Mouse (Mus musculus) spleen, adult 2 months (tissue): Measurements from ENCODE around the gene Cep19. TPM values are rescaled to one million over a fixed set of nuclear protein-coding genes. Genes with fewer than 3 reads are reported as not detected.
A peak's percentile ranks its signal among the peaks of the same experiment; 100 is the strongest.
"Not testable (repeated sequence)": the region's sequence is repeated elsewhere in the genome, so short reads cannot be mapped to it uniquely, and the experiment has no call there.

Source experiments
- DNase-seq, 2 experiments: peaks; one replicate each; pipeline versions ENCODE4 v3.0.0 to v3.0.0-alpha.2; 2012 to 2021; ENCODE audit warnings: low spot score in 2 of 2, low read depth in 1 of 2
- H3K27ac ChIP-seq: fragments of 200-500 bp; 2 replicates; pipeline ENCODE4 v1.5.1; 2012; ENCODE audit warnings: low read length, inconsistent platforms; ENCODE audit not compliant: insufficient read depth
- H3K27me3 ChIP-seq: fragments of 200-500 bp; 2 replicates; pipeline ENCODE4 v1.6.1; 2012; ENCODE audit warnings: mild to moderate bottlenecking, moderate library complexity, low read length, inconsistent platforms; ENCODE audit not compliant: control insufficient read depth, insufficient read depth
- H3K36me3 ChIP-seq: fragments of 200-500 bp; 2 replicates; pipeline ENCODE4 v1.6.1; 2012; ENCODE audit warnings: mild to moderate bottlenecking, low read length, inconsistent platforms; ENCODE audit not compliant: control insufficient read depth, insufficient read depth
- H3K4me1 ChIP-seq: fragments of 200-500 bp; 2 replicates; pipeline ENCODE4 v1.6.1; 2011; ENCODE audit warnings: inconsistent platforms; ENCODE audit not compliant: control insufficient read depth, insufficient read depth, insufficient read length
- H3K4me3 ChIP-seq: fragments of 200-500 bp; 2 replicates; pipeline ENCODE4 v1.5.1; 2011; ENCODE audit warnings: mild to moderate bottlenecking, inconsistent platforms; ENCODE audit not compliant: insufficient read depth, insufficient read length; ENCODE audit errors: extremely low read depth
- CTCF ChIP-seq: fragments of 200-500 bp; IDR thresholded peaks from 2 replicates; pipeline ENCODE4 v1.5.1; 2011; ENCODE audit warnings: mild to moderate bottlenecking, inconsistent platforms; ENCODE audit not compliant: insufficient read depth, insufficient read length, insufficient replicate concordance; ENCODE audit errors: extremely low read depth
- POLR2A ChIP-seq: fragments of 200-500 bp; IDR thresholded peaks from 2 replicates; pipeline ENCODE4 v1.6.1; 2011; ENCODE audit warnings: low read depth, low read length, inconsistent platforms
- WGBS: fragments of 180-500 bp; shearing (Covaris S2); methylation state at CpG from one replicate; pipeline ENCODE4 v1.1.7; 2018; 5-methylcytosine and 5-hydroxymethylcytosine counted together
- polyA plus RNA-seq: library from polyadenylated mRNA; depleted of rRNA; stranded (reverse); fragments of >200 nt; gene quantifications from 2 replicates; pipeline ENCODE4 v1.2.3, GENCODE M21; 2012

The Cep19 gene
- polyA plus RNA-seq, 1 experiment = 4.7 TPM

DNA sequence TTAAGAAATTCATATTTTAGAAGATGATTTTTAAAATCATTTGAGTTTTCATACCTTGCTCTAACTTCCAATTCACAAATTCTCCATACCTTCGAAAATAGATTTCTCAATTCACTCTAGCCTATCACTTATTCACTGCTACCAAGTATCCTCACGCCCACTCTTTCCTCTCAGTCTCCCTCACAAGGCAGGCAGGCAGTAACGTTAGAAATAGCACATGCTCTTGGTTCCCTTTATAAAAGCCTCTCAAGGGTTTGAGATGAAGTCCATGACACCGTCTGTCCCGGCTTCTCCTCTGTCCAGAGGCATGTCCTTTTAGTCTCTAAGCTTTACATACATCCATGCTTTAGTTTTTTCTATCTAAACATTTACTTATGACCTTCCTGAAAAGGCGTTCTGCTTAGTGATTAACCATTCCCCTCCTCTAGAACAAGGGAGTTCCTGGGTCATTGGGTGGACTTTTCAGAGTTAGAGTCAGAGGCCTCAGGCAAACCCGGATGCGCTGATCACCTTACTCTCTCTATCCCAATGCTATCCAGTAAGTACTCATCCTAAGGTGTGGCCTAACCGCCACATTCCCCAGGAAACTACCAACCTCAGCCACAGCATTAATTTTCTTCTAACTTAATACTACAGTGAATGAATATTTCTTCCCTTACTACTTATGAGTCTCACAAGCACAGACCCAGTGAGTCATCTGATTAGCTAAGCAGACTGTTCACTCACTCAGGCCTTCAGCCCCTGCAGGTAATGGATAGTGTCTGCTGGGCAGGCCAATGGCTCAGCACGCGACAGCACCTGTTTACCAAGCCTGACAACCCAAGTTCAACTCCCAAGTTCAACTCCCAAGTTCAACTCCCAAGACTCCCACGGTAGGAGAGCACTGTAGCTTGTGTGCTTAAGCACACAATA is 31.0 kb upstream of the Cep19 start:
- H3K36me3 ChIP-seq = no peaks in the 10 kb centered on the region
- no peak overlapping the region for H3K4me3 ChIP-seq
- H3K27ac ChIP-seq = no peak overlapping the region
- H3K27me3 ChIP-seq = no peaks in the 10 kb centered on the region
- TF ChIP-seq CTCF (no peak), POLR2A (no peak)
- DNase-seq = no peak
- H3K4me1 ChIP-seq = peaks cover 35% of the 10 kb centered on the region; the same call in 1 of the 2 replicates
- WGBS = 62% methylated on average over 12 of the region's 12 CpGs

DNA sequence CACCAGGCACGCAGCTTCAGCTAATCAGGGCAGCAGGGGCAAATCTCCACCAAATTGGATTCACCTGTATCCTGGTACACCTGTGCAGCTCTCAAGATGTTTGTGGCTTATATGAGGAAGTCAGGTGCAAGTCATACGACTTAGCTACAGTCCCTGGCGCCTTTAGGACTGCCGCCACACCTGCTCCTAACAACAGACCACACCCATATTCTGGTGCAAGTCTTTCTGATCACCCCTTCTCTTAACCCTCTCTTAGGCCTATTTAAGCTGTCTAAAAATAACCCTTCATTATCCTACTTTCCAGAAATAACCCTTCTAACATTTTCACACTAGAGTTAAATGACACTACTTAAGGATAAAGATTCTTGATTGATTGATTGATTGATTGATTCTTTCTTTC is 29.5 kb upstream of the Cep19 start:
- DNase-seq, H3K27me3 ChIP-seq, H3K27ac ChIP-seq, H3K4me3 ChIP-seq, H3K36me3 ChIP-seq: not testable (repeated sequence)
- WGBS = 46% methylated on average over 4 of the region's 4 CpGs
- H3K4me1 ChIP-seq = peaks cover 30% of the 10 kb centered on the region; the same call in 1 of the 2 replicates

DNA sequence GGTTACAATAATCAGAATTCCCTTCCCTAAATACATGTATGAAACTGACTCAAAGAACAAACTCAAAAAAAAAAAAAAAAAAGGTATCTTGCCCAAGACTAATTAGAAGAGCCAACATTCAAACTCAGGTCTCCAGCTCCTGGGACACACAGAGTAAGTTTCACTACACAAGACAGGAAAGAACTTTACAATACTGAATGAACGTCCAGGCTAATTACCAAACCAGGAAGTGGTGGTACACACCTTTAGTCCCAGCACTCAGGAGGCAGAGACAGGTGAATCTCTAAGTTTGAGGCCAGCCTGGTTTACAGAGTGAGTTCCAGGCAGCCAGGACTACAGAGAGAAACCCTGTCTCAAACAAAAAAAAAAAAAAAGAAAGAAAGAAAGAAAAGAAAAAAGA is 23.8 kb upstream of the Cep19 start:
- WGBS = 6% methylated on average over 1 of the region's 1 CpGs
- H3K27me3 ChIP-seq = no peaks in the 10 kb centered on the region
- 0 out of 2 replicates have a peak, but pooled peaks cover 2% of the 10 kb centered on the region for H3K36me3 ChIP-seq
- peaks cover 13% of the 10 kb centered on the region; the same call in 1 of the 2 replicates for H3K4me1 ChIP-seq
- TF ChIP-seq POLR2A (no peak), CTCF (no peak)
- H3K4me3 ChIP-seq = no peak overlapping the region
- no peak for DNase-seq
- H3K27ac ChIP-seq = no peak overlapping the region

DNA sequence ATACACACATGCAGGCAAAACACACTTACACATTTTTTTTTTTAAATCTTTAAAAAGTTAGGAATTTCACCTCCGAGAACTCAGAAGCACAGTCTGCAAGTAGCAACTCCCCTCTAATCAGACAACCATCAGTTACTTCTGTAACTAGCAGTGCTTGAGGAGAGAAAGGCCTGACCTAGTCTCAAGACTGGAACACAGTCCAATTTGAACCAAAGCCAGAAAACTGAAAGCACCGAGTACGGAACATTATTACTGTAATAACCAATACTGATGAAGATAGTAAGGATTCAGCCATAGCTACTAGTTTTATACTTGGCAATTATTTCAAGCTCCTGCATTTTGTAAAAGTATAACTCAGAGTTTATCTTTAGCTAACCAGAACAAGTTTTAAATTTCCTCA is 23.2 kb upstream of the Cep19 start:
- 59% methylated on average over 3 of the region's 3 CpGs for WGBS
- no peak for TF ChIP-seq CTCF
- TF ChIP-seq POLR2A = no peak
- no peak overlapping the region for H3K27ac ChIP-seq

DNA sequence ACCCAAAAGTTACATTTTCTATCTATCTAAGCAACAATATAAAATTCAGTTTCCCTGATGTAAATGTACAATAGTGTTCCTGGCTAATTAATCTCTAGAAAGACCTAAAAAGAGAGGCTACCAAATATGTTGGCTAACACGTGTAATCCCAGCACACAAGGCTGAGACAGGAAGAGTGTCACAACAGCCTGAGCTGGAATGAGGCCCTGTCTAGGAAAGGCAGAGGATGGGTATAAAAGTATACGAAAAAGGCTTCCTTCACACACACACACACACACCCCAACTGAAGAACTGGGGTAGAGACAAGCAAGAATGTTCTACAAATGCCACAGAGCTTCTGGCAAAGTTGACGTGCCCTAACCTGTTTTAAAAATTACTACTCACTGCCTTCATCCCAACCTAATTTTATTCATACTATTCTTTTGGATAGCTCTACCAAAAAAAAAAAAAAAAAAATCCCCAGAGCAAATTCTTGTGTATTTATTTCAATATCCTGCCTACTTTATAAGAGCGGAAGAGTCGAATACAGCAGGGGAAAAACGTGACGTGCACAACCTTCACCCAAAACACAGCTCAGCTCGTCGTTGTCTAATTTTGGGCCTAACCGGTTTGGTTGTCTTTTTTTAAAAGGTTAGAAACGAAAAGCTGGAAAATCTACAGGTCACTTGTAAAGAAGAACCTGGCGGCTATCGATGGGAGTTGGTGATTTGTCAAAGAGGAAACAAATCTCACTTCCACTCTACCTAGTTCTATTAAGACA is 21.8 kb upstream of the Cep19 start:
- no peak for DNase-seq
- WGBS = 3% methylated on average over 13 of the region's 13 CpGs
- TF ChIP-seq POLR2A = no peak
- no peak for TF ChIP-seq CTCF
- Histone ChIP-seq H3K27me3 (no peaks in the 10 kb centered on the region), H3K4me1 (peaks cover 6% of the 10 kb centered on the region; the same call in 1 of the 2 replicates), H3K4me3 (peak overlapping the region; percentile 97), H3K36me3 (0 out of 2 replicates have a peak, but pooled peaks cover 2% of the 10 kb centered on the region), H3K27ac (peak overlapping the region; percentile 99)

More for the DNA sequence above, 23.2 kb upstream of the Cep19 start:
- Histone ChIP-seq H3K36me3 (0 out of 2 replicates have a peak, but pooled peaks cover 2% of the 10 kb centered on the region), H3K4me3 (no peak overlapping the region), H3K27me3 (no peaks in the 10 kb centered on the region), H3K4me1 (peaks cover 13% of the 10 kb centered on the region; the same call in 1 of the 2 replicates)
- no peak for DNase-seq

DNA sequence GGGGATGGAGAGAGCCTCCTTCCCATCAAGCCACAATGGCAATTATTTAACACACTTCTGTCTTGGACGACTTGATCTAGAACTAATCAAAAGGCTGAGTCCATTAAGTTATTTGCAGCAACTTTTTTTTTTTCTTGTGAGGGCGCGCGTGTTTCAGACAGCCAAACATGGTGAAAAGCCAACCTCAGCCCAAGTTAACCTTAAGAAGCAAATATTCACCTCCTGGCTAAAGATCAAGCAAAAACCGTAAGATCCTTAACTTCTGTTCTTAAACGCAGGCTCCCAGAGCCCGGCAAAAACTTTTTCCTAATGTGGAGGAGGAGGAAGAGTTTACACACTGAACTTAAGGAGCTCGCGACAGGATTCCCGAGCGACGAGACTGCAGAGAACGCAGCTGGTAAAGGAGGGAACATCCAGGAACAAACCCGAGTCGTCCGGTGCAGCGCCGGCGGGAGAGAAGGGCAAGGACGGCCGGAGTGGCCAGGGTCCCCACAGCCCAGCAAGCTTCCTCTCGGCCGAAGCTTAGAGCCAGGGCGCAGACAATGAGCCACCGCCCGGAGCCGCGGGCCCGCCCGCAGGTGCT is 21.1 kb upstream of the Cep19 start:
- H3K27me3 ChIP-seq = no peaks in the 10 kb centered on the region
- no peak for DNase-seq
- H3K36me3 ChIP-seq = 0 out of 2 replicates have a peak, but pooled peaks cover 2% of the 10 kb centered on the region
- WGBS = under 1% methylated on average over 30 of the region's 30 CpGs
- TF ChIP-seq POLR2A = no peak
- TF ChIP-seq CTCF = no peak
- H3K4me3 ChIP-seq = peak overlapping the region; percentile 97
- H3K4me1 ChIP-seq = peaks cover 6% of the 10 kb centered on the region; the same call in 1 of the 2 replicates
- peak overlapping the region; percentile 99 for H3K27ac ChIP-seq
